Mouse (Mus musculus): ENCODE results near the gene Lzts3. TPM values are rescaled to one million over a fixed set of nuclear protein-coding genes. Genes with fewer than 3 reads are reported as not detected.

Lzts3 gene
- total and polyA plus RNA-seq, 3 experiments, result 4.9 to 5.8 (median 5.1) TPM

GRCm38 (mm10) chr2:130586016-130586415 lies 56.6 kb downstream of the Lzts3 start:
- no peak overlapping the region for H3K9ac ChIP-seq (ENCODE audit: low read depth, low read length)
- H3K27ac ChIP-seq, result no peak overlapping the region
- peaks cover 2% of the 10 kb centered on the region; the same call in 1 of the 2 replicates for H3K4me1 ChIP-seq (ENCODE audit: control insufficient read depth, insufficient read depth, low read length)
- TF ChIP-seq EP300 (IDR thresholded peaks at IDR 0.05; ENCODE audit: insufficient read depth, low read depth, low read length) (no peak), CTCF (IDR thresholded peaks at IDR 0.05) (no peak), POLR2A (IDR thresholded peaks at IDR 0.05; ENCODE audit: insufficient read depth, low read depth, low read length) (no peak)
- peaks cover 1% of the 10 kb centered on the region; the same call in 1 of the 2 replicates for H3K27me3 ChIP-seq (ENCODE audit: control insufficient read depth, insufficient read depth, low read length)
- no peaks in the 10 kb centered on the region for H3K36me3 ChIP-seq (ENCODE audit: control insufficient read depth, insufficient read depth, low read length)
- no peak overlapping the region for H3K4me3 ChIP-seq
- DNase-seq, result no peak
- 85% methylated on average over 6 of the region's 6 CpGs for WGBS
- H3K79me2 ChIP-seq (replicated peaks; ENCODE audit: control insufficient read depth, insufficient read depth, low read length), result no peaks in the 10 kb centered on the region
- intact Hi-C loops (cut with DNase I), result no loop called here

- H3K4me3 ChIP-seq, result no peak overlapping the region
- H3K36me3 ChIP-seq (ENCODE audit: control insufficient read depth, insufficient read depth, low read length), result no peaks in the 10 kb centered on the region
- H3K9ac ChIP-seq (ENCODE audit: low read depth, low read length), result no peak overlapping the region
- H3K4me1 ChIP-seq (ENCODE audit: control insufficient read depth, insufficient read depth, low read length), result no peaks in the 10 kb centered on the region
- no peak for TF ChIP-seq POLR2A (IDR thresholded peaks at IDR 0.05; ENCODE audit: insufficient read depth, low read depth, low read length)
- no peak for TF ChIP-seq EP300 (IDR thresholded peaks at IDR 0.05; ENCODE audit: insufficient read depth, low read depth, low read length)
- TF ChIP-seq CTCF (IDR thresholded peaks at IDR 0.05), result no peak
- DNase-seq, result peak in 1 of 2 experiments; percentile 21
- H3K79me2 ChIP-seq (replicated peaks; ENCODE audit: control insufficient read depth, insufficient read depth, low read length), result no peaks in the 10 kb centered on the region
- H3K27ac ChIP-seq, result no peak overlapping the region
- intact Hi-C loops (cut with DNase I), result no loop called here
- H3K27me3 ChIP-seq (ENCODE audit: control insufficient read depth, insufficient read depth, low read length), result peaks cover 13% of the 10 kb centered on the region
- 46% methylated on average over 10 of the region's 10 CpGs for WGBS
Measured at GRCm38 (mm10) chr2:130583902-130584560, 58.6 kb downstream of the Lzts3 start.

Other genes starting within 250 kb of the Lzts3 start
- gene Cpxm1, start 245.2 kb downstream of the Lzts3 start, total RNA-seq (2021), result 1 to 10 TPM; 1.9 to 3.3 TPM
- 8.2 and 9.4 TPM in 2 replicates for gene Cpxm1, start 245.2 kb downstream of the Lzts3 start, polyA plus RNA-seq (2012; rRNA removed)
- gene Gm28372, start 237.6 kb downstream of the Lzts3 start, total RNA-seq (2021), result not detected
- not detected in 2 replicates for gene Gm28372, start 237.6 kb downstream of the Lzts3 start, polyA plus RNA-seq (2012; rRNA removed)
- gene 1700020A23Rik, start 237.5 kb downstream of the Lzts3 start, total RNA-seq (2021), result not detected
- 0.26 TPM in 1 of 2 replicates, not detected in the other for gene 1700020A23Rik, start 237.5 kb downstream of the Lzts3 start, polyA plus RNA-seq (2012; rRNA removed)
- not detected for gene Tmem239, start 236.3 kb downstream of the Lzts3 start, total RNA-seq (2021)
- not detected in 2 replicates for gene Tmem239, start 236.3 kb downstream of the Lzts3 start, polyA plus RNA-seq (2012; rRNA removed)
- 10 to 100 TPM; 26.3 to 26.9 TPM for gene Vps16, start 218.5 kb downstream of the Lzts3 start, total RNA-seq (2021)
- 32.9 and 46.7 TPM in 2 replicates for gene Vps16, start 218.5 kb downstream of the Lzts3 start, polyA plus RNA-seq (2012; rRNA removed)
- 1 to 10 TPM; 5.5 TPM for gene Pced1a, start 218.1 kb downstream of the Lzts3 start, total RNA-seq (2021)
- 12.7 and 14.5 TPM in 2 replicates for gene Pced1a, start 218.1 kb downstream of the Lzts3 start, polyA plus RNA-seq (2012; rRNA removed)
- gene Ptpra, start 192.5 kb downstream of the Lzts3 start, total RNA-seq (2021), result 10 to 100 TPM; 44.0 to 46.0 TPM
- gene Ptpra, start 192.5 kb downstream of the Lzts3 start, polyA plus RNA-seq (2012; rRNA removed), result 27.8 and 37.0 TPM in 2 replicates
- 10 to 100 TPM; 57.6 to 72.9 TPM for gene Mrps26, start 79.1 kb downstream of the Lzts3 start, total RNA-seq (2021)
- 39.4 and 40.9 TPM in 2 replicates for gene Mrps26, start 79.1 kb downstream of the Lzts3 start, polyA plus RNA-seq (2012; rRNA removed)
- not detected for gene Oxt, start 66.6 kb downstream of the Lzts3 start, total RNA-seq (2021)
- not detected in 2 replicates for gene Oxt, start 66.6 kb downstream of the Lzts3 start, polyA plus RNA-seq (2012; rRNA removed)
- 10 to 100 TPM in 1 of 2 experiments, 1 to 10 TPM in 1; 9.8 to 10.3 TPM for gene Avp, start 60.2 kb downstream of the Lzts3 start, total RNA-seq (2021)
- gene Avp, start 60.2 kb downstream of the Lzts3 start, polyA plus RNA-seq (2012; rRNA removed), result not detected in 2 replicates
- gene Fastkd5, start 12.8 kb downstream of the Lzts3 start, total RNA-seq (2021), result 1 to 10 TPM; 7.5 to 9.0 TPM
- 2.2 and 5.1 TPM in 2 replicates for gene Fastkd5, start 12.8 kb downstream of the Lzts3 start, polyA plus RNA-seq (2012; rRNA removed)
- gene Ubox5, start 12.8 kb downstream of the Lzts3 start, total RNA-seq (2021), result 1 to 10 TPM; 3.9 to 5.2 TPM
- 5.0 and 5.6 TPM in 2 replicates for gene Ubox5, start 12.8 kb downstream of the Lzts3 start, polyA plus RNA-seq (2012; rRNA removed)
- 10 to 100 TPM; 71.1 to 96.0 TPM for gene Ddrgk1, start 21.9 kb upstream of the Lzts3 start, total RNA-seq (2021)
- 35.2 and 47.0 TPM in 2 replicates for gene Ddrgk1, start 21.9 kb upstream of the Lzts3 start, polyA plus RNA-seq (2012; rRNA removed)
- gene Itpa, start 24.8 kb upstream of the Lzts3 start, total RNA-seq (2021), result 10 to 100 TPM; 14.9 to 16.8 TPM
- 24.0 and 31.6 TPM in 2 replicates for gene Itpa, start 24.8 kb upstream of the Lzts3 start, polyA plus RNA-seq (2012; rRNA removed)
- under 1 TPM; 0.10 to 0.14 TPM for gene Slc4a11, start 54.7 kb upstream of the Lzts3 start, total RNA-seq (2021)
- 0.37 and 0.38 TPM in 2 replicates for gene Slc4a11, start 54.7 kb upstream of the Lzts3 start, polyA plus RNA-seq (2012; rRNA removed)